Mouse (Mus musculus) forebrain, embryonic 14.5 days (tissue): Measurements from ENCODE around the gene Cntn6. TPM values are rescaled to one million over a fixed set of nuclear protein-coding genes. Genes with fewer than 3 reads are reported as not detected.

Experiments
- ATAC-seq: fragments of 200-750 bp; cut with Nextera tagmentation; 2 replicates; pipeline ENCODE4 v1.8.0; 2017; ENCODE audit warnings: mild to moderate bottlenecking, moderate library complexity
- DNase-seq: peaks from one replicate; pipeline ENCODE4 v3.0.0-alpha.2; 2015; ENCODE audit warnings: low spot score
- H3K27ac ChIP-seq: fragments of 300-500 bp; sonication (generic); 2 replicates; pipeline ENCODE4 v1.5.1; 2014; ENCODE audit warnings: low read depth, mild to moderate bottlenecking, control low read depth, low read length, moderate library complexity
- H3K27me3 ChIP-seq: fragments of 300-500 bp; sonication (generic); replicated peaks from 2 replicates; pipeline ENCODE4 v1.6.1; 2014; ENCODE audit warnings: low read length, control low read depth, mixed read lengths; ENCODE audit not compliant: control insufficient read depth, insufficient read depth
- H3K36me3 ChIP-seq: fragments of 300-500 bp; sonication (generic); 2 replicates; pipeline ENCODE4 v1.6.1; 2014; ENCODE audit warnings: low read length, control low read depth; ENCODE audit not compliant: control insufficient read depth, insufficient read depth
- H3K4me1 ChIP-seq: fragments of 300-500 bp; sonication (generic); 2 replicates; pipeline ENCODE4 v1.6.1; 2014; ENCODE audit warnings: antibody characterized with exemption, low read length, control low read depth; ENCODE audit not compliant: control insufficient read depth, insufficient read depth
- H3K4me2 ChIP-seq: fragments of 300-500 bp; sonication (generic); 2 replicates; pipeline ENCODE4 v1.6.1; 2014; ENCODE audit warnings: mild to moderate bottlenecking, control low read depth, low read length
- H3K4me3 ChIP-seq: fragments of 300-500 bp; sonication (generic); 2 replicates; pipeline ENCODE4 v1.5.1; 2014; ENCODE audit warnings: low read depth, low read length, control low read depth
- H3K9ac ChIP-seq: fragments of 300-500 bp; sonication (generic); 2 replicates; pipeline ENCODE4 v1.6.1; 2014; ENCODE audit warnings: mild to moderate bottlenecking, low read length, control low read depth, moderate library complexity
- H3K9me3 ChIP-seq: fragments of 300-500 bp; sonication (generic); replicated peaks from 2 replicates; pipeline ENCODE4 v1.6.1; 2016; ENCODE audit warnings: low read length, control low read depth, mixed read lengths; ENCODE audit not compliant: control insufficient read depth
- WGBS: fragments of 180-500 bp; shearing (Covaris S2); extraction: QIAGEN DNeasy Blood & Tissue Kit; methylation state at CpG from one replicate; pipeline ENCODE4 v1.1.7; 2014; 5-methylcytosine and 5-hydroxymethylcytosine counted together
- polyA plus RNA-seq: library from polyadenylated mRNA; unstranded; fragments of >200 nt; fragmentation: Nextera tagmentation; extraction: Ambion mirVana; gene quantifications from 2 replicates; pipeline ENCODE4 v1.2.1, GENCODE M21; 2014

Gene Cntn6
- polyA plus RNA-seq, 1 experiment from 2014 or later, result 3.8 TPM

- Histone ChIP-seq H3K9me3 (no peaks in the 10 kb centered on the region), H3K4me1 (no peaks in the 10 kb centered on the region), H3K4me2 (no peak overlapping the region), H3K9ac (no peak overlapping the region), H3K4me3 (no peak overlapping the region), H3K27ac (no peak overlapping the region), H3K27me3 (no peaks in the 10 kb centered on the region), H3K36me3 (no peaks in the 10 kb centered on the region)
- ATAC-seq, result no peak
- WGBS, result 86% methylated on average over 2 of the region's 2 CpGs
- no peak for DNase-seq
These were observed 323.0 kb downstream of the Cntn6 start for GRCm38 (mm10) chr6:104815610-104816009.

GRCm38 (mm10) chr6:104879711-104880110 is 387.1 kb downstream of the Cntn6 start:
- WGBS, result 14% methylated on average over 1 of the region's 1 CpGs
- H3K4me1 ChIP-seq, result no peaks in the 10 kb centered on the region
- no peaks in the 10 kb centered on the region for H3K27me3 ChIP-seq
- H3K4me3 ChIP-seq, result no peak overlapping the region
- DNase-seq (peak; percentile 54), ATAC-seq (peak; percentile 72)
- no peak overlapping the region for H3K9ac ChIP-seq
- H3K36me3 ChIP-seq, result no peaks in the 10 kb centered on the region
- H3K27ac ChIP-seq, result no peak overlapping the region
- H3K9me3 ChIP-seq, result no peaks in the 10 kb centered on the region
- no peak overlapping the region for H3K4me2 ChIP-seq

- Histone ChIP-seq H3K9me3 (no peaks in the 10 kb centered on the region), H3K4me2 (no peak overlapping the region), H3K9ac (no peak overlapping the region), H3K27ac (no peak overlapping the region), H3K36me3 (no peaks in the 10 kb centered on the region), H3K4me3 (no peak overlapping the region), H3K4me1 (no peaks in the 10 kb centered on the region), H3K27me3 (no peaks in the 10 kb centered on the region)
- DNase-seq (no peak), ATAC-seq (no peak)
- 59% methylated on average over 2 of the region's 2 CpGs for WGBS
These were observed 391.4 kb downstream of the Cntn6 start for GRCm38 (mm10) chr6:104884021-104884420.

- no peaks in the 10 kb centered on the region for H3K36me3 ChIP-seq
- no peak overlapping the region for H3K4me2 ChIP-seq
- ATAC-seq (no peak), DNase-seq (no peak)
- H3K9me3 ChIP-seq, result no peaks in the 10 kb centered on the region
- H3K9ac ChIP-seq, result no peak overlapping the region
- no peaks in the 10 kb centered on the region for H3K4me1 ChIP-seq
- no peak overlapping the region for H3K27ac ChIP-seq
- H3K4me3 ChIP-seq, result no peak overlapping the region
- no peaks in the 10 kb centered on the region for H3K27me3 ChIP-seq
These were observed 393.2 kb downstream of the Cntn6 start for GRCm38 (mm10) chr6:104885829-104886228.

- Histone ChIP-seq H3K27ac (no peak overlapping the region), H3K27me3 (no peaks in the 10 kb centered on the region), H3K9me3 (no peaks in the 10 kb centered on the region), H3K4me3 (no peak overlapping the region), H3K4me1 (no peaks in the 10 kb centered on the region), H3K36me3 (no peaks in the 10 kb centered on the region), H3K4me2 (no peak overlapping the region), H3K9ac (no peak overlapping the region)
- 79% methylated on average over 3 of the region's 3 CpGs for WGBS
- no peak for DNase-seq
- no peak for ATAC-seq
These were observed 398.5 kb downstream of the Cntn6 start for GRCm38 (mm10) chr6:104891071-104891470.
